Mouse (Mus musculus) lung, postnatal 0 days (tissue): Measurements from ENCODE around the gene Magi1.

ENCODE experiments used
- CTCF ChIP-seq: IDR thresholded peaks from 2 replicates; pipeline ENCODE4 v1.5.1; 2016; ENCODE audit warnings: antibody characterized with exemption, mild to moderate bottlenecking
- EP300 ChIP-seq: IDR thresholded peaks from 2 replicates; pipeline ENCODE4 v1.6.1; 2016; ENCODE audit warnings: antibody characterized with exemption, mild to moderate bottlenecking, control low read depth

DNA sequence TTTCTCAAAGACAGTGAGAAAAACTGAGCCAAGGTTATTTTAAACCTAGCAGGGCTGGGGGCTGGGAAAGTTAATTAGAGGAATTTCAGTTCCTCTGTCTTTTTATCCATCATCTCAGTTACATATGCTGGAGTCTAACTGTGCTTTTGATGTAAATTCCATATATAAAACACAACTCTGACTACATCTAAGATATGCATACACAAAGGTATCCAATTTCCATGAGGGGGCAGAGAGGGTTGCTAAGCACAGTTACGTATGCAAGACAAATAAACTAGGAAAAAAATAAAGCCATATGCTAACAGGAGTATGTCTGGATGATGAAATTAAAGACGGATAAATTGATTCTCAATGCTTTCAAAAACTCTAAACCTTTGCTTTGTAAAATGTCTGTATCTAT is 315.0 kb downstream of the Magi1 start:
- TF ChIP-seq CTCF (no peak), EP300 (no peak)
